Mouse (Mus musculus) natural killer cell, adult 2 months (primary cell): ENCODE results near the gene Golga4.

Experiments used
- DNase-seq, 2 experiments: peaks; one replicate each; pipeline ENCODE4 v3.0.0; 2022; ENCODE audit warnings: low spot score in 2 of 2

The Golga4 gene

DNA sequence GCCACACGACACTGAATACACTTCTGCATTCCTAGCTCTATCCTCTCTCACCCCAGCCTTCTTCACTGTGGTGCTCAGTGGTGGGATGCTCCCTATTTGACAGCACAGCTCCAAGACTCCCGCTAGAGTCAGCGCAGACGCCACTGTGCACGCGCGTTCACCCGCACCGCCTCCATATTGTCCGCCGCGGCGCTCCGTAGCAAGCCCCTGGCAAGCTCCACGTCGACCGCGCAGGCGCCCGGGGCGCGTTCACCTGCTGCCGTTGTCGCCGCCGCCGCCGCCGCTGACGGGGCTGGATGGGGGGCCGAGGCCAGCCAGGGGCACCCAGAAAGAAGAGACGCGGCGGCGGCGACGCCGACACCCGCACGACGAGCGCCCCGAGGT, at the start of gene Golga4:
Gene Golga4, plus strand, starts transcription at position 248 of the 384 bp plus-strand sequence.
- DNase-seq = peak; percentile 68 to 81

DNA sequence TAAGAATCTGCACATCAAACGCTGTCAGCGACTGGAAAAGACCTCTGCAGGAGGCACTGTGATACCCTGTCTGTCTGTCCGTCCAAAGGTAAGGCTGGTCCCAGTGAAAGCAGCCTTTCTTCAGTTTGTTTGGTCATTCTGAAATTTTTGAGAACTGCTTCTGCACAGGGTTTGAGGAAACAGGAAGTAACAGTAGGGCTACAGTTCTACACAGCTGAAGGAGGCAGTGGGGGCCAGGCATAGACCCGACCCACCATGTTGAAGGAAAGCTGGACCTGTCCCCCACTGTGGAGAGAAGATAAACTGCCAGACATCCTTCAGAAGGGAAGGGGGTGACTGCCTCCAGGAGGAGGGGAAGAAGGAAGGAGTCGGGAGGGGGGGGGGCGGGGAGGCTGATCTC, 49.7 kb upstream of the Golga4 start:
- no peak for DNase-seq

DNA sequence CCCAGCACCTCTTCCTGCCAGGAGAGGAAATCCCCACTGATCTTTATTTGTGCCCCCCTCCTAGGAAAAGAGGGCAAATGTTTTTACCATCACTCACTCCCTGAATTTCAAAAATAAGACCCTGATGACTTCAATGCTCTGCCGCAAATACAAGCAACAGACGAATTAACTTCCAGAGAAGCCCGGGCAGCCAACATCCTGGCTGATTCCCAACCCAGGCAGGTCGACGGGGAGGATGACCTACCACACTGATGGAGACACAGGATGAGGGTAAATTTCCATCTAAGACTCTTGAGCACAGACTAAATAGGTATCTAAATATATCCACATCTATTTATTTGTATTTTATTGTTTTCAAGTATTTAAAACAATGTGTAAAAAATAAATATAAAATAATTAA, 48.0 kb upstream of the Golga4 start:
- no peak for DNase-seq

DNA sequence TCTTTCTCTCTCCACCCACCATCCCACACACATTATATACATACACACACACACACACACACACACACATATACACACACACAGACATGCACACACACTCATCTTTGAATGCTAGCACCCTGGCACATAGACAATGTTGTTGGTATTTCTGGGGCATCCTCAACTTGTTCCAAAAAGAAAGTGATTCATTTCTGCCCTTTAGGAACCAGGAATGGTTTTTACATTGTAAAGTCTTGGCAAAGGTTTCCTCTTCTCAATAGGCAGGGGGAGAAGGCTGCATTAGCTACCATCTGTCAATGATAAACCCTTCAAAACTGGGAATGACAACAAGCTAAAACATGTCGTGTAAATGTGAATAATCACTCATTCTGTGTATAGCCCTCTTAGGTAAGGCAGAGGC, 42.0 kb upstream of the Golga4 start:
- DNase-seq = no peak

DNA sequence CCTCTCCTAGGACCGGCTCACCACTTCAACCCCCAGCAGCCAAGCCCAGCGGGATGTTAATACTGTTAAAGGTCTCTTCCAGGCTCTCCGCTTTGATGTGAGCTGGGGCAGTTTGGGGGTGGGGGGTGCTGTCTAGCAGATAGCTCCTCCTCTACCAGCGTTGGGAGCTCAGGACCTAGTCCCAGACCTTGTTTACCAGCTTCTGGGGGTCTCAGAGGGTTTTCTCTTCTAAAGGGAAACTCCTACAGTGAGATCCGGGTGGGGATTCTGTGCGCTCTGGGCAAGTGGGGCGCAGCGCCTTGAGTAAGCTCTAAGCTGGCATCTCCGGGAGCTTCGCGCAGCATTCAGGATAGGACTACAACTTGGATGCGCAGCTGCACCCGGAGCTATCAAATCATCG, 37.8 kb upstream of the Golga4 start:
- no peak for DNase-seq

DNA sequence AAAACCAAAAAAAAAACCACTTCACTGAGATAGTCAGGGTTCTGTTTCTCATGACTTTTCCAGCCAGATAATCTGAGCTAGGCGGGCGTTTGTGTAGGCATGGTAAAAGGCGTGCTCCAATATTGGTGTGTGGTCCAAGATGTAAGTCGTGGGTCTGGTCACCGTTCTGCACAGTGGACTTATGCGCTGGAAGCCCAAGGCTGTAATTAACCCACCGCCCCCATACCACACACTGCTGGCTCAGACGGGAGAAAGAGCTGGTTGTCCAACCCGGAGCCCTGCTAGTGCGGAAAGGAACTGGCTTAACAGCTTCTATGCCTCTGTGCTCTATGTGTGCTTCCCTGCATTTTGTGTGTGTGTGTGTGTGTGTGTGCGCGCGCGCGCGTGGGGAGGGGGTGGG, 36.8 kb upstream of the Golga4 start:
- DNase-seq = no peak

DNA sequence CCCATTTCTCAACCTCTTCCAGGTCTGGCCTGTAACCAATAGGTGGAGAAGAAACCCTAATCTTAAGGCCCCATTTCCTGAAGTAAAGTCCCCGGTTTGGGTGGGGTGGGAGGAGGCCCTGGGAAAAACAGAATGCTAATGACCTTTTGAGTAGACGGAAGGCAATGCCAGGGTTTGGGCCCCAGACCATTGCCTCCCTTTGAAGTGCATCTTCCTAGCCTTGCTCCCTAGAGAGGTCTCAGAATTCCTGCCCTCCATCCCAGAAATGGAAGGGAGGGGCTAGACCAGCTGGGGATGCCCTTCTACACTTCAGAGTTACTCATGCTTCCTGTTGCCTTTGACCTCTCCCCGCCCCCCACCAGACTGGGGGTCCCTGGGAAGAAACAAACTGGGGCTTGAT, 34.8 kb upstream of the Golga4 start:
- no peak for DNase-seq

DNA sequence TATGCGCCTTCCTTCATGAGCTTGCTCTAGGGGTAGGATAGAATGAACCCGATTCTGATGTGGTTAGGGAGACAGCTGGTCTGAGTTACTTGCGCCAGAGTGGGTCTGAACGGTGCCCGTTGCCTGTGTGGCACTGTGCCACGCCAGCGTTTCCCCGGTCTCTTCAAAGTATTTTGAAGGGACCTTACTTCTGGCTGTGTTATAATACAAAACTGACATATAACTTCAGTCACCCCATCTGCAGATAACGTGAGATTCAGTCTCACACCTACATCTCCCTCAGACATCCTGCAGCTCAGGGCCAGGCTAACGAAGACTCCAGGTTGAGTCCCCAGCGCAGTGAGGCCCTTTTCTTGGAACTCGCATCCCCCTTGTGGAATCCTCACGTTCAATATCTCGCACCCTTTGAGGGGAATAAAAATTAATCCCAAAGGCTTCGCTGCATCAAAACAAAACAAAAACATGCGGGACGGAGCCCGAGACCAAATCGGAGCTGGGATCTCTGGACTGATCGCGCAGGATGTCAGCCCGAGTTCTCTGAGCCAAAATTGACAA, 29.8 kb upstream of the Golga4 start:
- peak in 1 of 2 experiments; percentile 37 for DNase-seq

DNA sequence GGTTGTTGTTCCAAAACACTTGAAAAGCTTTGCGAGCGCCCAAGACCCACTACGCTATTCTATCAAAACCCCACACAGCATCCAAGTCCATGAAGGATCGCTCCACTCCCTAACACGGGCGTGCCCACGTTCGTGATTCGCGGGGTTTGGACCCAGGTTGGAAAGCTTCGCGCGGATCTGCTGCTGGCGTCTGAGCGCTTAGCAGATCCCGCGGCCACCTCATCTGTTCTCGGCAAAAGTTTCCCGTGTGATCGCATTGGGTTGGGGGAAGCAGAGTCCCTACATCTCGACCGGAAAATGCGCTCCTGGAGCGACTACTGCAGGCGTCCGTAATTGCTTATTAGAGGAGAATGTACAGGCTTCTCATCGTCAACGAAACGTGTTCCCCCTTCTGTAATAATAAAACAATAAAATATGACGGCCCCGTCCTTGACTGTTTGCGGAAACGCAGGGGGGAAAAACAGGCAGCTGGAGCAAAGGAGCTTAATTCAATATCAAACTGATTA, 29.2 kb upstream of the Golga4 start:
- no peak for DNase-seq

DNA sequence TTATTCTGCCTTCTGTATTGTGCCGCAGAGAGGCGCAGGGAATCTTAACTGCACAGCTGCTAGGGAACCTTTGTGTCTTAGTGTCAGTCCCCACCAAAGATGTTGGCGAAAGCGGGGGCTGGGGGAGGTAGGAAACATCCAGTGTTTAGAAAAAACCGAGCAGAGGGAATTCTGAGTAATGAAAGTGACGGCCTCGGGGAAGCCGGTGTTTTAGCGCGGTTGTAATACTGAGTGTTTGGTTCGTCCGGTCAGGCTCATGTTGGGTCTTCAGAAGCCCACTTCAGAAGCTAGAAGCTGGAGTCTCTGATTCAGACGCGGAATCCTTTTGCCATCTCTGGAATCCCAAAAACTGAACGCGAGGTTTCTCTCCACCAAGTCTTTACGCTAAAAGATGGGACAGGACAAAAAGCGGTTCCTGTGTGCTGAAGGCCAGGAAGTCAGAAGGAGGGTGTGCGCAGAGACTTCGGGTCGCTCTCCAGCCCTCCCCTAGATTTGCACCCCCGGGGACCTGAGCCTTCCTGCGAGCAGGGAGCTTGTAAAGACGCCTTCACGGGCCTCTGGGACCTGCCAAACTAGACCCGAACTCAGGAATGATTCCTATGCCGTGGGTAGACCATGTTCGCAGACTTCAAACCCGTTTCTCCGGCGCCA, 28.7 kb upstream of the Golga4 start:
- DNase-seq = no peak

DNA sequence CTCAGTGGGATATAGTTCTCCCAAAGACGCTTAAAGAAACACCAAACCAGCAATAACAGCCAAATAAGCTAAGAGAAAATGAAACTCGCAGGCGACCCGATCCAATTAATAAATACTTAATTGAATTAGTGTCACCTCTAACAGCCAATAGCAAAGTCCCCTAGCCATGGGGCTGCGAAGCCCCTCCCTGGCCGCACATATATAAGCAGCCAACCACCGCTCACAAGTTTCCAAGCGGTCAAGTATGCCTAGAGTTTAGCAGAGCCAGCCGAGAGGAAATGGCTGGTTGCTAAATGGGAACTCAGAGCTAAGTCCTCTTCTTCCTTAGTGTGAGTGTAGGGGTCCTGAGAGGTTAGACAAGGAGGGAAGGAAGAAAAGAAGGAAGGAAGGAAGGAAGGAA, 28.1 kb upstream of the Golga4 start, which contains the start of gene Eomes:
Gene Eomes, plus strand, starts transcription at position 252 of the 400 bp plus-strand sequence.
- peak; percentile 58 to 80 for DNase-seq

DNA sequence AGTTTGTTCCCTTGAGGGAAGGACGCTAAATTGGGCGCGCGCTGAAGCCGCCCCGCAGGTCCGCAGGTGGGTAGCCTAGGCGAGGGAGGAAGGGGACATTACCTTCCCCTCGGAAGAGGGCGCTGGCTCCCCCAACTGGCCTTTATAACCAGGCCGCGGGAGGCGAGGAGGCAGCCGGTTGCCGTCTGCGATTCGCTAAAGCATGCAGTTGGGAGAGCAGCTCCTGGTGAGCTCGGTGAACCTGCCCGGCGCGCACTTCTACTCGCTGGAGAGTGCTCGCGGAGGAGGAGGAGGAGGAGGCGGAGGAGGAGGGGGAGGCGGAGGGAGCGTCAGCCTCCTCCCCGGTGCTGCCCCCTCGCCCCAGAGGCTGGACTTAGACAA, 27.6 kb upstream of the Golga4 start:
- peak; percentile 62 to 72 for DNase-seq

DNA sequence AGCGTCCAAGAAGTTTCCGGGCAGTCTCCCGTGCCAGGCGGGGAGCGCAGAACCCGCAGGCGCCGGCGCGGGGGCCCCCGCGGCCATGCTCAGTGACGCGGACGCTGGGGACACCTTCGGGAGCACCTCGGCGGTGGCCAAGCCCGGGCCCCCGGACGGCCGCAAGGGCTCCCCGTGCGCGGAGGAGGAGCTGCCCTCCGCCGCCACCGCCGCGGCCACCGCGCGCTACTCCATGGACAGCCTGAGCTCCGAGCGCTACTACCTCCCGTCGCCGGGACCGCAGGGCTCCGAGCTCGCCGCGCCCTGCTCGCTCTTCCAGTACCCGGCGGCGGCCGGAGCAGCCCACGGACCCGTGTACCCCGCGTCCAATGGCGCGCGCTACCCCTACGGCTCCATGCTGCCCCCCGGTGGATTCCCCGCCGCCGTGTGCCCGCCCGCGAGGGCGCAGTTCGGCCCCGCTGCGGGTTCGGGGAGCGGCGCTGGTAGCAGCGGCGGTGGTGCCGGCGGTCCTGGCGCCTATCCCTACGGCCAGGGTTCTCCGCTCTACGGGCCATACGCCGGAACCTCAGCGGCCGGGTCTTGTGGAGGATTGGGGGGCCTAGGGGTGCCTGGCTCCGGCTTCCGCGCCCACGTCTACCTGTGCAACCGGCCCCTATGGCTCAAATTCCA, 27.1 kb upstream of the Golga4 start:
- peak; percentile 53 to 61 for DNase-seq

DNA sequence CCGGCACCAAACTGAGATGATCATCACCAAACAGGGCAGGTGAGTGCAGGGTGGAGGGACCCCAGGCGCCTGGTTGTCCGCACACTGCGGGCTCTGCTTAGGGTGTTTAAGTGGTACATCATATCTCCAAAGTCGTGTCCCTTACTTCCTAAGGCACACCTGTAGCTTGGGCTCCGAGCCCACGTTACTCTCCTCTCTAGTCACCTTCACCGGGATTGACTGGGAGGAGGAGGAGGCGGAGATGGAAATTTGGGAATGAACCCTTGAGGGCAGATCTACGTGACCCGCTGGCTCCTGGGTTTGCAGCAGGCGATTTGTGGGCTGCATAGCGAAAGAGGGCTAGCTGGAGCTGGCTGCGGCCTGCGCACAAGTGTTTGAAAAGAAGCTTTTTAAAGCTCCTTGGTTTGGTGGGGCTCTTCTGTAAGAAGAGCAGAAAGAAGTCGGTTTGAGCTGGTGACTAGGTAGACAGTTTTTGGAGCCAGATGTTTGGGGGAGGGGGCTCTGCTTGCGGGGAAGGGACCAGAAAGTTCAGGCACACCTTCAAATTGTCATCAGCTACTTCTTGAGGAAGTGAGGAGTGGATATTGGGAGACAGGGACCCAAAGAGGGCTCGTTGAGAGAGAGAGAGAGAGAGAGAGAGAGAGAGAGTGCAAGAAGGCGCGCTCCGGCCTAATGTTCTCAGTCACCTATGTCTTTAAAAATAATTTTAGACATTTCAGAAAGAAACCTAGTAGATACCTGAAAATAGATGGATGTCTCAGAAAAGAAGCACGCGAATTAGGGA, 26.4 kb upstream of the Golga4 start:
- DNase-seq = no peak

DNA sequence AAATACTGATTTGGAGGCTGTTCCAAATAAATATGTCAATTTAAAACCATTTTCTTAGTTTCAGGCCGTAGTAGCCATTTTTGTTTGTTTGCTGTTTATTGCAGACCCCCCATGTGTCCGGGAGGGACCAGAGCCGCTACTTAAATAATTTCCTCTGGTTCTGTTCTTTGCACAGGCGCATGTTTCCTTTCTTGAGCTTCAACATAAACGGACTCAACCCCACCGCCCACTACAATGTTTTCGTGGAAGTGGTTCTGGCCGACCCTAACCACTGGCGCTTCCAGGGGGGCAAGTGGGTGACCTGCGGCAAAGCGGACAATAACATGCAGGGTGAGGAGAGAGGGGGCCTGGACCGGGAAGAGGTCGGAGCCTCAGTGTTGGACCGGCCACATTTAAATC, 25.8 kb upstream of the Golga4 start:
- no peak for DNase-seq

DNA sequence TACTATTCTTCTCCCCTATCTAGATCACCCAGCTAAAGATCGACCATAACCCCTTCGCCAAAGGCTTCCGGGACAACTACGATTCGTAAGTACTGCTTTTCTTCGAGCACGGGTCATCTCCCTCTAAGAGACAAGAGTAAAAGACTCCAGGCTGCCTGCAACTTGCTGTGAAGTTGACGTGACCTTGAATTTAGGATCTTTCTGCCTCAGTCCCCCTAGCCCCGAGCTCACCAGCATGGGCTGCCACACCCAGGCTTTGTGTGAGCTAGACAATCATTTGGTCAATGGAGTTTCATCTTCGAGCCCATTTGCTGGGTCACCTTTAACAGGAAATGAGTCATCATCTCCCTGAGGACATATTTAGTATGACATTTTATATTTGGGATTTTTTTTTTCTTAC, 23.9 kb upstream of the Golga4 start:
- peak in 1 of 2 experiments; percentile 41 for DNase-seq

DNA sequence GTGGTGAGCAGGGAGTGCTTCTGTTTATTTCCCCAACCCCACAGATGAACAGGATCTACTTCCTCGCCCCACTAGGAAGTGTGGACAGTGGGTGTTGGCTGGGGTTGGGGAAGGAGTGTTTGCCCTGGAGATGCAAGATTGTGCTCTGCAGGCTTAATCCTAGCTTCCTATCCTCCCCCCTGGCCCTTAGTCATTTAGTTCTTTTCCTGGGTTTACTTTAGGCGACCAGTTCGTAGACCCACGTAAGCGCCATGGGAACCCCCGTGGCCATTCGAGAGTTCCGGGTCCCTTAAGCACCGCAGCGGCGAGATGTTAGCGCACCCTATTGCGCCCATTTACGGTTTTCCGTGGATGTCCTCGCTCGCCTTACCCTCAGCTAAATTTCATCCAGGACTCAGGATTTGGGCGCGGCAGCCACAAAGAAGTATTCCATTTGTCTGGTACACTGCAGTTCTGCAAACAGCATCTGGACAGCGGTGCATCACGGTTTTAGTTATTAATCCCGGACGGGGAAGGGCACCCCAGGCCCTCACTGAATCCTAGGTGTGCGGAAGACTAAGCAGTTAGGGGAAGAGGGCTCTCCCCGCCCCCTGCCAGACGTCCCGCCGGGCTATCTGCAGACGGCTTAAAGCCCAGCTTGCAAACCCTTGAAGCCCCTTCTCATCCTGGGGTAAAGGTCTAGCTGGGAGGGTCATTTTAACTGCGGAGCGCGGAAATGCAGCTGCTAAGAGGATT, 19.5 kb upstream of the Golga4 start:
- peak in 1 of 2 experiments; percentile 68 for DNase-seq

DNA sequence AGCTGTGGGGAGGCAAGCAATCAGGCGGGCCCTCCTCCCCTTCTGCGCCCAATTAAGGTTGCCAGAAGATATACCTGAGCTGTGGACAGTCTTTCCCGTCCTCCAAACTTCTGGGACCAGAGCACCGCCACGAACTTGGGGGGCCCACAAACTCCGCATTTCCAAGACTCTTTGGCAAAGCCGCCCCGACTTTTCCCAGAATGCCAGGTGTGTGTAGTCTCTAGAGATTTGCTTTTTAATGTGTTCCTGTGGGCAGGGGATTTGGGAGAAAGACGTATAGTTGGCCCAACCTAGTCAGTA, 19.0 kb upstream of the Golga4 start:
- DNase-seq = no peak

DNA sequence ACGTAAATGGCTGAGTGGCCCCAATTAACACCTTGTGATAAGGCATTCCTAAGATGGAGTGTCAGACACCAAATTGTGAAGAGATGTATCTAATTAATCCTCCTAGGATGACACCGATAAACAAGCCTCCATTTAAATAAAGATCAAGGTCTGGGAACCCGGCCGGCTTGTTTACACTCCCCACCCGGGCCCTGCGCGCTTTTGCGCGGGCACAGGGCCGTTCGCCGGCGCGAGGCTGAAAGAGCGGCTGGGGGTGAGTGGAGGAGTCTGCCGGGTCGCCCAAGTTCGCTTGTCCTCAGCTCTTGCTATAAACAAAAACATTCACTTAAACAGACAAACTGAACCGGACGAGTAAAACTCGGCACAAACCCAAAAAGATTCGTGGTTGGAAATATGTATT, 18.4 kb upstream of the Golga4 start:
- peak in 1 of 2 experiments; percentile 44 for DNase-seq

DNA sequence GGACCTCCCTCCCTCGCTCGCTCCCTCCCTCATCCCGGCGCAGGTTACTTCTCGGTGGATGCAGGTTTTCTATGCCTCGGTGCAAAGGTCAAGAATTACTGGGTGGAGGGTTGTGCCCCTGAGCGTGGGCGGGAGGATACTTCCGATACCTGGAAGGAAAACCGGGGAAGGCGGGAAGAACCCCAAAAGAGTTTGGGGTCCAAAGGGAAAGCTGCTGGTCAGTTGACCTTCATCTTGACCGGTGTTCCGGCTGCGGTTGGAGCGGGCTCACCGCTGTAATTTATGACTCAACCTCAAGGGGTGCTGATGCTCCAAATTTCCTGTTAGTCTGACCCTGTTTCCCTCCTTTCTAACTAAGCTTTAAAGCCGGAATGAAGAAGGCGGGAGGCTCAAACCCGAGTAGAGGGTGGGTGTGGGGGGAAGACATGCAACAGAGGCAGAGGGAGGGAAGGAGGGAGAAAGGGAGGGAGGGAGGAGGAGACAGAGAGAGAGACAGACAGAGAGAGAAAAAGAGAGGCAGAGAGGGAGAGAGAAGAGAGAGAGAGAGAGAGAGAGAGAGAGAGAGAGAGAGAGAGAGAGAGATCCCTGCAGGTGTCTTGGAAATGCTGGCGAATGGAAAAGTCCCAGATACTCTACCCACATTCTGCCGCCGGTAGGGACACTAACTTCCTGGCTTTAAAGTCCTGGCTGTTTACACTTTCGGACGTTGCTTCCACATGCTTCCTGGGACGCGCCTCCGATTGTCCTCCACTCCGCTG, 17.8 kb upstream of the Golga4 start:
- peak; percentile 68 to 77 for DNase-seq
